Mouse (Mus musculus): ENCODE measurements at regions not wholly inside any gene's neighbourhood (a gene's known extent, or its start where the extent isn't known, plus 50 kb on each side); places are given as distances from the start of the nearest gene placed in this dataset.

GRCm38 (mm10) chr1:138386001-138386400 lies 112.5 kb downstream of the Atp6v1g3 start:
- Histone ChIP-seq H3K4me1 (replicated peaks) (no peaks in the 10 kb centered on the region), H3K9ac (no peak overlapping the region), H3K4me2 (no peak overlapping the region), H3K27ac (no peak overlapping the region), H3K27me3 (no peaks in the 10 kb centered on the region), H3K36me3 (no peaks in the 10 kb centered on the region), H3K4me3 (no peak overlapping the region), H3K9me3 (replicated peaks) (no peaks in the 10 kb centered on the region)
- no peak for ATAC-seq (replicated peaks; ENCODE audit: insufficient number of reproducible peaks, insufficient read depth, low FRiP score, low read depth)
- 55% methylated on average over 5 of the region's 5 CpGs for WGBS

GRCm38 (mm10) chr1:138388634-138389033 lies 115.1 kb downstream of the Atp6v1g3 start:
- Histone ChIP-seq H3K27me3 (no peaks in the 10 kb centered on the region), H3K27ac (no peak overlapping the region), H3K4me3 (no peak overlapping the region), H3K9ac (no peak overlapping the region), H3K4me2 (no peak overlapping the region), H3K9me3 (replicated peaks) (no peaks in the 10 kb centered on the region), H3K4me1 (replicated peaks) (no peaks in the 10 kb centered on the region), H3K36me3 (no peaks in the 10 kb centered on the region)
- ATAC-seq (replicated peaks; ENCODE audit: insufficient number of reproducible peaks, insufficient read depth, low FRiP score, low read depth) = no peak
- 89% methylated on average over 8 of the region's 8 CpGs for WGBS

- ATAC-seq (replicated peaks; ENCODE audit: insufficient number of reproducible peaks, insufficient read depth, low FRiP score, low read depth) = no peak
- H3K4me1 ChIP-seq (replicated peaks) = no peaks in the 10 kb centered on the region
Measured at GRCm38 (mm10) chr1:138389676-138390075, 116.1 kb downstream of the Atp6v1g3 start.

GRCm38 (mm10) chr1:138418610-138419009 lies 145.1 kb downstream of the Atp6v1g3 start:
- H3K9ac ChIP-seq = no peak overlapping the region
- H3K27me3 ChIP-seq = no peaks in the 10 kb centered on the region
- no peak overlapping the region for H3K27ac ChIP-seq
- H3K9me3 ChIP-seq (replicated peaks) = no peaks in the 10 kb centered on the region
- H3K4me3 ChIP-seq = no peak overlapping the region
- H3K4me1 ChIP-seq (replicated peaks) = no peaks in the 10 kb centered on the region
- ATAC-seq (replicated peaks; ENCODE audit: insufficient number of reproducible peaks, insufficient read depth, low FRiP score, low read depth) = no peak
- no peak overlapping the region for H3K4me2 ChIP-seq
- 60% methylated on average over 3 of the region's 3 CpGs for whole genome bisulfite sequencing
- H3K36me3 ChIP-seq = no peaks in the 10 kb centered on the region

More at GRCm38 (mm10) chr1:138389676-138390075, 116.1 kb downstream of the Atp6v1g3 start:
- Histone ChIP-seq H3K9me3 (replicated peaks) (no peaks in the 10 kb centered on the region), H3K27me3 (no peaks in the 10 kb centered on the region), H3K9ac (no peak overlapping the region), H3K27ac (no peak overlapping the region), H3K4me3 (no peak overlapping the region), H3K36me3 (no peaks in the 10 kb centered on the region), H3K4me2 (no peak overlapping the region)
- 78% methylated on average over 1 of the region's 1 CpGs for WGBS

GRCm38 (mm10) chr1:138427416-138427815 lies 153.9 kb downstream of the Atp6v1g3 start:
- Histone ChIP-seq H3K4me2 (no peak overlapping the region), H3K4me1 (replicated peaks) (no peaks in the 10 kb centered on the region), H3K27me3 (no peaks in the 10 kb centered on the region), H3K9me3 (replicated peaks) (no peaks in the 10 kb centered on the region), H3K36me3 (no peaks in the 10 kb centered on the region), H3K9ac (no peak overlapping the region), H3K27ac (no peak overlapping the region), H3K4me3 (no peak overlapping the region)
- 89% methylated on average over 2 of the region's 2 CpGs for WGBS
- ATAC-seq (replicated peaks; ENCODE audit: insufficient number of reproducible peaks, insufficient read depth, low FRiP score, low read depth) = no peak

Measured in heart, embryonic 15.5 days (tissue).